Mouse (Mus musculus) limb, embryonic 13.5 days (tissue): ENCODE data around the gene Aqp12. TPM values are rescaled to one million over a fixed set of nuclear protein-coding genes. Genes with fewer than 3 reads are reported as not detected.
"Not testable (repeated sequence)": the region's sequence is repeated elsewhere in the genome, so short reads cannot be mapped to it uniquely, and the experiment has no call there.

Source experiments
- ATAC-seq: fragments of 200-750 bp; cut with Nextera tagmentation; 2 replicates; pipeline ENCODE4 v1.8.0; 2017; ENCODE audit warnings: low read depth, moderate number of reproducible peaks, moderate TSS enrichment; ENCODE audit not compliant: low FRiP score
- H3K27ac ChIP-seq: fragments of 300-500 bp; sonication (generic); 2 replicates; pipeline ENCODE4 v1.5.1; 2015; ENCODE audit warnings: inconsistent platforms, mild to moderate bottlenecking, moderate library complexity
- H3K27me3 ChIP-seq: fragments of 300-500 bp; sonication (generic); 2 replicates; pipeline ENCODE4 v1.6.1; 2015; ENCODE audit warnings: mild to moderate bottlenecking, inconsistent platforms
- H3K36me3 ChIP-seq: fragments of 300-500 bp; sonication (generic); 2 replicates; pipeline ENCODE4 v1.6.1; 2015; ENCODE audit warnings: inconsistent platforms, mild to moderate bottlenecking, moderate library complexity
- H3K4me1 ChIP-seq: fragments of 300-500 bp; sonication (generic); 2 replicates; pipeline ENCODE4 v1.6.1; 2015; ENCODE audit warnings: inconsistent platforms
- H3K4me2 ChIP-seq: fragments of 300-500 bp; sonication (generic); replicated peaks from 2 replicates; pipeline ENCODE4 v1.6.1; 2015; ENCODE audit warnings: inconsistent platforms, mild to moderate bottlenecking, moderate library complexity
- H3K4me3 ChIP-seq: fragments of 300-500 bp; sonication (generic); 2 replicates; pipeline ENCODE4 v1.5.1; 2015; ENCODE audit warnings: moderate library complexity, mild to moderate bottlenecking, inconsistent platforms
- H3K9ac ChIP-seq: fragments of 300-500 bp; sonication (generic); 2 replicates; pipeline ENCODE4 v1.6.1; 2015; ENCODE audit warnings: mild to moderate bottlenecking, inconsistent platforms
- H3K9me3 ChIP-seq: fragments of 300-500 bp; sonication (generic); 2 replicates; pipeline ENCODE4 v1.6.1; 2016; ENCODE audit warnings: inconsistent platforms
- WGBS: fragments of 180-500 bp; shearing (Covaris S2); methylation state at CpG from one replicate; pipeline ENCODE4 v1.1.7; 2015; 5-methylcytosine and 5-hydroxymethylcytosine counted together
- polyA plus RNA-seq: library from polyadenylated mRNA; unstranded; fragments of >200 nt; fragmentation: Nextera tagmentation; extraction: Ambion mirVana; gene quantifications from 2 replicates; pipeline ENCODE4 v1.2.1, GENCODE M21; 2015

Gene Aqp12
- not detected in 2 replicates for polyA plus RNA-seq

GRCm38 (mm10) chr1:93006061-93006460 is at the start of gene Aqp12:
Gene Aqp12 (plus strand): TSS chr1:93006334.
- WGBS = 72% methylated on average over 7 of the region's 7 CpGs
- Histone ChIP-seq H3K4me1 (no peaks in the 10 kb centered on the region), H3K9me3 (peaks cover 3% of the 10 kb centered on the region), H3K4me3 (no peak within 1 kb of the TSS), H3K9ac (no peak within 1 kb of the TSS), H3K36me3 (no peaks in the 10 kb centered on the region), H3K27me3 (no peaks in the 10 kb centered on the region), H3K4me2 (no peak within 1 kb of the TSS), H3K27ac (no peak within 1 kb of the TSS)
- no peak; the same call in 1 of the 2 replicates for ATAC-seq

- not testable (repeated sequence) for ATAC-seq, H3K36me3 ChIP-seq, H3K9me3 ChIP-seq, H3K27ac ChIP-seq, H3K4me1 ChIP-seq, H3K9ac ChIP-seq, H3K27me3 ChIP-seq
- peak overlapping the region; percentile 19 for H3K4me3 ChIP-seq
- WGBS = 8% methylated on average over 11 of the region's 11 CpGs
- H3K4me2 ChIP-seq = peak overlapping the region; percentile 53
Measured at GRCm38 (mm10) chr1:92956571-92957335, 49.4 kb upstream of the Aqp12 start.

- no peaks in the 10 kb centered on the region for H3K9me3 ChIP-seq
- ATAC-seq = no peak
- H3K36me3 ChIP-seq = no peaks in the 10 kb centered on the region
- H3K4me3 ChIP-seq = no peak overlapping the region
- H3K27me3 ChIP-seq = no peaks in the 10 kb centered on the region
- H3K27ac ChIP-seq = no peak overlapping the region
- H3K9ac ChIP-seq = no peak overlapping the region
- no peaks in the 10 kb centered on the region for H3K4me1 ChIP-seq
- H3K4me2 ChIP-seq = no peak overlapping the region
- 65% methylated on average over 1 of the region's 1 CpGs for WGBS
Measured at GRCm38 (mm10) chr1:92958999-92959398, 47.1 kb upstream of the Aqp12 start.

GRCm38 (mm10) chr1:92970791-92971190 is 35.3 kb upstream of the Aqp12 start:
- H3K4me3 ChIP-seq, H3K27ac ChIP-seq, H3K36me3 ChIP-seq, H3K27me3 ChIP-seq, H3K9me3 ChIP-seq, H3K9ac ChIP-seq, H3K4me1 ChIP-seq, H3K4me2 ChIP-seq, ATAC-seq: not testable (repeated sequence)
- 81% methylated on average over 6 of the region's 6 CpGs for WGBS

- H3K4me3 ChIP-seq = no peak overlapping the region
- no peak overlapping the region for H3K27ac ChIP-seq
- 0 out of 2 replicates have a peak, but pooled peaks cover 6% of the 10 kb centered on the region for H3K4me1 ChIP-seq
- ATAC-seq = no peak
- WGBS = 84% methylated on average over 7 of the region's 7 CpGs
- no peak overlapping the region for H3K4me2 ChIP-seq
- no peaks in the 10 kb centered on the region for H3K9me3 ChIP-seq
- H3K27me3 ChIP-seq = no peaks in the 10 kb centered on the region
- H3K9ac ChIP-seq = no peak overlapping the region
- no peaks in the 10 kb centered on the region for H3K36me3 ChIP-seq
Measured at GRCm38 (mm10) chr1:92971879-92972795, 34.0 kb upstream of the Aqp12 start.

- no peak for ATAC-seq
- H3K27me3 ChIP-seq = no peaks in the 10 kb centered on the region
- H3K4me2 ChIP-seq = no peak overlapping the region
- H3K4me3 ChIP-seq = no peak overlapping the region
- 75% methylated on average over 1 of the region's 1 CpGs for WGBS
- H3K4me1 ChIP-seq = 0 out of 2 replicates have a peak, but pooled peaks cover 6% of the 10 kb centered on the region
- H3K27ac ChIP-seq = no peak overlapping the region
- H3K9me3 ChIP-seq = no peaks in the 10 kb centered on the region
- no peak overlapping the region for H3K9ac ChIP-seq
- H3K36me3 ChIP-seq = no peaks in the 10 kb centered on the region
Measured at GRCm38 (mm10) chr1:92972854-92973253, 33.3 kb upstream of the Aqp12 start.

- H3K4me2 ChIP-seq = no peak overlapping the region
- no peak overlapping the region for H3K4me3 ChIP-seq
- H3K36me3 ChIP-seq = no peaks in the 10 kb centered on the region
- no peaks in the 10 kb centered on the region for H3K9me3 ChIP-seq
- no peak overlapping the region for H3K27ac ChIP-seq
- no peak for ATAC-seq
- H3K9ac ChIP-seq = no peak overlapping the region
- H3K27me3 ChIP-seq = peaks cover 8% of the 10 kb centered on the region; the same call in 1 of the 2 replicates
- WGBS = 35% methylated on average over 6 of the region's 6 CpGs
- 0 out of 2 replicates have a peak, but pooled peaks cover 12% of the 10 kb centered on the region for H3K4me1 ChIP-seq
Measured at GRCm38 (mm10) chr1:92976141-92976566, 30.0 kb upstream of the Aqp12 start.

GRCm38 (mm10) chr1:92978645-92979044 is 27.5 kb upstream of the Aqp12 start:
- H3K4me1 ChIP-seq = 0 out of 2 replicates have a peak, but pooled peaks cover 9% of the 10 kb centered on the region
- H3K27ac ChIP-seq = no peak overlapping the region
- no peaks in the 10 kb centered on the region for H3K36me3 ChIP-seq
- ATAC-seq = no peak
- no peak overlapping the region for H3K4me3 ChIP-seq
- H3K4me2 ChIP-seq = no peak overlapping the region
- H3K9ac ChIP-seq = no peak overlapping the region
- 50% methylated on average over 7 of the region's 7 CpGs for WGBS
- H3K9me3 ChIP-seq = no peaks in the 10 kb centered on the region
- peaks cover 8% of the 10 kb centered on the region; the same call in 1 of the 2 replicates for H3K27me3 ChIP-seq

GRCm38 (mm10) chr1:92979073-92979602 is 27.0 kb upstream of the Aqp12 start:
- no peak overlapping the region for H3K4me2 ChIP-seq
- ATAC-seq = no peak; the same call in 1 of the 2 replicates
- no peak overlapping the region for H3K9ac ChIP-seq
- H3K9me3 ChIP-seq = no peaks in the 10 kb centered on the region
- H3K36me3 ChIP-seq = no peaks in the 10 kb centered on the region
- H3K4me1 ChIP-seq = 0 out of 2 replicates have a peak, but pooled peaks cover 9% of the 10 kb centered on the region
- no peak overlapping the region for H3K27ac ChIP-seq
- peaks cover 8% of the 10 kb centered on the region; the same call in 1 of the 2 replicates for H3K27me3 ChIP-seq
- 19% methylated on average over 11 of the region's 11 CpGs for WGBS
- H3K4me3 ChIP-seq = no peak overlapping the region

- 0 out of 2 replicates have a peak, but pooled peaks cover 9% of the 10 kb centered on the region for H3K4me1 ChIP-seq
- H3K4me2 ChIP-seq = no peak overlapping the region
- H3K27ac ChIP-seq = no peak overlapping the region
- 74% methylated on average over 7 of the region's 7 CpGs for WGBS
- H3K4me3 ChIP-seq = no peak overlapping the region
- H3K9ac ChIP-seq = no peak overlapping the region
- H3K36me3 ChIP-seq = no peaks in the 10 kb centered on the region
- no peaks in the 10 kb centered on the region for H3K9me3 ChIP-seq
- H3K27me3 ChIP-seq = peaks cover 8% of the 10 kb centered on the region; the same call in 1 of the 2 replicates
- no peak for ATAC-seq
Measured at GRCm38 (mm10) chr1:92981056-92981845, 24.9 kb upstream of the Aqp12 start.

- peaks cover 8% of the 10 kb centered on the region; the same call in 1 of the 2 replicates for H3K27me3 ChIP-seq
- H3K27ac ChIP-seq = no peak overlapping the region
- no peak overlapping the region for H3K9ac ChIP-seq
- 0 out of 2 replicates have a peak, but pooled peaks cover 6% of the 10 kb centered on the region for H3K4me1 ChIP-seq
- no peak overlapping the region for H3K4me3 ChIP-seq
- no peaks in the 10 kb centered on the region for H3K9me3 ChIP-seq
- ATAC-seq = no peak
- 88% methylated on average over 17 of the region's 17 CpGs for WGBS
- no peaks in the 10 kb centered on the region for H3K36me3 ChIP-seq
- H3K4me2 ChIP-seq = no peak overlapping the region
Measured at GRCm38 (mm10) chr1:92982931-92983605, 23.1 kb upstream of the Aqp12 start.
